ENCODE assay signal across 21 mouse cellular contexts in the genomic region with DNA sequence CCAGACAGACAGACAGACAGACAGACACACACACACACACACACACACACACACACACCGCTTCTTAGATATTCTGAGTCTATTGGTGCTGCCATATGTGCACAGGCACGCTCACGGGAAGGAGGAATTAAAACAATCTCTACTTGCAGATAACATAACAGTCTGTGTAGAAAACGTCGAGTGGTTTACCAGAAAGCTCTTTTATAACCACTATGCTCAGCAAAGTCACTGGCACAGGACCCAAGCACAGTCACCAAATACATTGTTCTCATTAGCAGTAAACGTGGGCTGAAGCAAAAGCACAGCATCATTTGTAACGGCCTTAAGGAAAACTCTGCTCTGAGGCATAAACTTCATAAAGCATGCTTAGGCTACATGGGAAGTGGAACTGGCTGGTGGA. TPM values are rescaled to one million over a fixed set of nuclear protein-coding genes. Genes with fewer than 3 reads are reported as not detected.
A peak's percentile ranks its signal among the peaks of the same experiment; 100 is the strongest.
DNase-seq lines count a peak whose midpoint lies in the region; ATAC-seq and TF ChIP-seq lines count a peak whose summit lies in the region.
"Had no signal": no experiment of that assay in that cellular context is flagged by ENCODE, and none has a peak within 500 bp of the region (broad histone marks: within the 10 kb centered on the region; RNA-seq: fewer than 3 reads in every experiment).

No protein-coding gene starts in this region.

- H3K4me2 ChIP-seq in midbrain, embryonic 11.5 days, result no peak overlapping the region
- H3K4me2 ChIP-seq in midbrain, embryonic 13.5 days (replicated peaks), result no peak overlapping the region
- H3K4me2 ChIP-seq: hindbrain, embryonic 14.5 days; liver, embryonic 15.5 days had no signal

- intact Hi-C loops in gastrocnemius, adult 2 months (cut with DNase I), result no loop called here

- H3K4me3 ChIP-seq in gastrocnemius, adult 2 months, result no peak overlapping the region
- no peak overlapping the region for H3K4me3 ChIP-seq in midbrain, embryonic 11.5 days (ENCODE audit: low read depth, low read length)
- H3K4me3 ChIP-seq in midbrain, embryonic 13.5 days (replicated peaks), result no peak overlapping the region
- H3K4me3 ChIP-seq: heart, adult 2 months; limb, embryonic 10.5 days; liver, embryonic 15.5 days; megakaryocyte, embryonic 14.5 days had no signal

- H3K27ac ChIP-seq in gastrocnemius, adult 2 months, result peak overlapping the region; percentile 25; the same call in 1 of the 2 replicates
- no peak overlapping the region for H3K27ac ChIP-seq in midbrain, embryonic 11.5 days (ENCODE audit: low read depth, low read length)
- H3K27ac ChIP-seq in midbrain, embryonic 13.5 days, result no peak overlapping the region
- H3K27ac ChIP-seq: heart, adult 2 months; hindbrain, embryonic 14.5 days; limb, embryonic 10.5 days; liver, embryonic 15.5 days had no signal

- no peak for ATAC-seq in midbrain, embryonic 11.5 days (ENCODE audit: low FRiP score)
- no peak for ATAC-seq in midbrain, embryonic 13.5 days
- ATAC-seq: forebrain, postnatal 0 days had no signal

- DNase-seq in gastrocnemius, adult 2 months, result no peak
- no peak for DNase-seq in gastrocnemius, postnatal 25 days
- DNase-seq in layer of hippocampus, adult 18-20 months (ENCODE audit: low spot score in 2 of 2), result peak; percentile 53 to 84
- no peak for DNase-seq in layer of hippocampus, postnatal 25 days (ENCODE audit: extremely low spot score in 1 of 2, low spot score in 1 of 2)
- peak; percentile 65 for DNase-seq in midbrain, embryonic 11.5 days (ENCODE audit: low spot score, missing footprints)
- DNase-seq in urinary bladder, postnatal 10 days (ENCODE audit: low spot score), result no peak
- DNase-seq: cerebellum, adult 8-10 months; forebrain, postnatal 0 days; heart, adult 2 months; heart, postnatal 36 days; kidney, postnatal 36 days; lung, postnatal 14 days; right cerebral cortex, postnatal 14 days; spleen, adult 18-20 months; thymus, postnatal 36 days had no signal

- H3K9ac ChIP-seq in midbrain, embryonic 11.5 days (ENCODE audit: low read length), result no peak overlapping the region
- no peak overlapping the region for H3K9ac ChIP-seq in midbrain, embryonic 13.5 days (replicated peaks)
- H3K9ac ChIP-seq: forebrain, postnatal 0 days; hindbrain, embryonic 14.5 days; liver, embryonic 15.5 days had no signal

- H3K4me1 ChIP-seq in midbrain, embryonic 11.5 days (ENCODE audit: control insufficient read depth, insufficient read depth, low read length), result peaks cover 11% of the 10 kb centered on the region
- H3K4me1 ChIP-seq in midbrain, embryonic 13.5 days (replicated peaks), result peaks cover 57% of the 10 kb centered on the region

- WGBS in midbrain, embryonic 11.5 days, result 90% methylated on average over 7 of the region's 7 CpGs
- WGBS in midbrain, embryonic 13.5 days, result 92% methylated on average over 7 of the region's 7 CpGs

- no peak for TF ChIP-seq CTCF in gastrocnemius, adult 2 months (IDR thresholded peaks at IDR 0.05)

- H3K9me3 ChIP-seq in midbrain, embryonic 11.5 days (ENCODE audit: control insufficient read depth, low read length), result no peaks in the 10 kb centered on the region
- H3K9me3 ChIP-seq in midbrain, embryonic 13.5 days, result no peaks in the 10 kb centered on the region
- H3K9me3 ChIP-seq: limb, embryonic 10.5 days; liver, embryonic 15.5 days; megakaryocyte, embryonic 14.5 days had no signal

- H3K36me3 ChIP-seq in midbrain, embryonic 11.5 days (ENCODE audit: control insufficient read depth, insufficient read depth, low read length), result no peaks in the 10 kb centered on the region
- peaks cover 6% of the 10 kb centered on the region; the same call in 1 of the 2 replicates for H3K36me3 ChIP-seq in midbrain, embryonic 13.5 days
- H3K36me3 ChIP-seq: liver, embryonic 15.5 days had no signal

- no peaks in the 10 kb centered on the region for H3K27me3 ChIP-seq in midbrain, embryonic 11.5 days (ENCODE audit: control insufficient read depth, insufficient read depth, low read length)
- no peaks in the 10 kb centered on the region for H3K27me3 ChIP-seq in midbrain, embryonic 13.5 days
- H3K27me3 ChIP-seq: CH12.LX; liver, embryonic 15.5 days; megakaryocyte, embryonic 14.5 days had no signal

RNA-seq across cellular contexts. Expression of gene Gna12, which starts 6.1 kb away (rescaled TPM):
- 10 to 100 TPM; 21.7 to 29.8 TPM for total RNA-seq in gastrocnemius, adult 2 months (2021)
- total RNA-seq in gastrocnemius, postnatal 25 days (2021), result 10 to 100 TPM; 26.2 to 27.7 TPM
- total RNA-seq in layer of hippocampus, adult 18-20 months (2021), result 10 to 100 TPM; 86.2 to 95.6 TPM
- total RNA-seq in layer of hippocampus, postnatal 25 days (2021), result 100 to 1,000 TPM; 101 to 111 TPM
- polyA plus RNA-seq in midbrain, embryonic 11.5 days (2014; fragmentation: Nextera tagmentation; extraction: Ambion mirVana), result 25.8 and 33.4 TPM in 2 replicates
- polyA plus RNA-seq in midbrain, embryonic 13.5 days (2015; fragmentation: Nextera tagmentation; extraction: Ambion mirVana), result 12.0 and 12.1 TPM in 2 replicates

Comparison
In these comparisons a context has a peak if more than half of its experiments do, and no peak if none do; other contexts are left out.
1. DNase-seq: peak in layer of hippocampus, adult 18-20 months (2 of 2) and midbrain, embryonic 11.5 days (single experiment); none in gastrocnemius, adult 2 months (single experiment), gastrocnemius, postnatal 25 days (single experiment), layer of hippocampus, postnatal 25 days (0 of 2) and urinary bladder, postnatal 10 days (single experiment).